Mouse (Mus musculus): ENCODE data around the gene Mrps27.

The Mrps27 gene

DNA sequence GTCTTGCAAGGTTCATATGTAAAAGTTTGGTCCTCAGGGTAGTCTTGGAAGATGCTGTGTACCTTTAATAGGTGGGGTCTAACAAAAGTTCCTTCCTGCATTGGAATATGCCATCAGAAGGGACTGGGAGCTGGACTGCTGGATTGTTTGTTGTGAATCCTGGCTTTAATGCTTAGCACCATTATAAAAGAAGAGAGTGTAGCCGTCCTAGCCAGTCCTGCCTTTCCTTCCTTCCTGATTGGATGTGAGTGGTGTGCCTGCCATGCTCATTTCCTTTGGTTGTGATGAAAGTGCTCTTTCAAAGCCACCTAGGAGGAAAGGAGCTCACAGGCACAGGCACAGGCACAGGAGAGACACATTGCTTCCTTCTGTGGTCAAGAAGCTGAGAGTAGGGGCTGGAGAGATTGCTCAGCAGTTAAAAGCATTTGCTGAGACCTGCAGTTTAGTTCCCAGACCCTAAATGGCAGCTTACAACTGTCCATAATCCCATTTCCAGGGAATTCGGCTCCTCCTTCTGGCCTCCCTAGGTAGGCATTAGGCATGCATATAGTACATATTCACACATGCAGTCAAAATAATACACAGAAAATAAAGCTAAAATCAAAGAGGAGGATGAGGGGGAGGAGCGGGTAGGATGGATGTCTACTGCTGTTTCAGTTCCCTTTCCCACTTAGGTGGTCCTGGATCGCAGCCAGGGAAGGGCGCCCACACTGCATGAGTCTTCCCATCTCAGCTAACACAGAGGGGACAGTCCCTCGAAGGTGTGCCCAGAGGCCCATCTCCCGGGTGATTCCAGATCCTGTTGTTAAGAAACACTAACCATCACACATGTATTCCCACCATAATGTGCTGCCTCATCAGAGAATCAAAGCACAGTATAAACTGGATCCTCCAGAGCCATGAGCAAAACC lies 43.6 kb downstream of the Mrps27 start:
- no peak for DNase-seq (ENCODE audit: low read depth)

DNA sequence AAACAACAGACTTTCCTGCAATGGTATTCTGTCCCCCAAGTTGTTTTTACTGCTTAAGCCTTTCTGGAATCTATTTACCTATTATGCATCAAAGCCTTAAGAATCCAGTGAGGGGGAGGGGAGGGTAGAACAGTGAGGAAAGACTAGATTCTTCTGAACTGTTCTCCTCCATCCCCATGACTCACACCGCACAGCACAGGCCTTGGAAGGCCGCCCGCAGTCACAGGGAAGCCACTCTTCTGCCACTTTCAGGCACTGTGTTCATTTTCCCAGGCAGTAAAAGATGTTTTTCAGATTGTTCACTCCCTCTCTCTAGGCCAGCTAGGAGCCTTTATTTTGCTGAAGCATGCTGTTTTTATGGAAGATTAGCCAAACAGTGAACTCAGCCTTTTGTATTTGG lies 46.8 kb downstream of the Mrps27 start:
- no peak for DNase-seq (ENCODE audit: low read depth)

DNA sequence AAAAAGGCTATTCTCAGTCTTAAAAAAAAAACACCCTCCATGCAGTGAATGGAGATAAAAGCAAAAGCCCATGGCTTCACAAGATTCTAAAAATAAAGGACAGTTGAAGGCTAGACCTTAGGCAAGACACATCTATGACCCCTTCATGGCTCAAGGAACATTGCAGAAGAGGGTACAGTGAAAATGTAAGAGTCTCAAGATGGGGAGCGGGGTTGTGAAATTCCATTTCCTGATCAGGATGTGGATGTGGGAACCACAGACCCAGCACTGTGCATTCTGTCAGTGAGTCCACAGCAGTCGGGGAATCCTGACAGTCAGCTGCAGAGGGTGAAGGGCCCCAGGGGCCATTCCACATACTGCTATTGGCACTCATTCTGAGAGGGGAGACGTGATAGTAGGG lies 48.5 kb downstream of the Mrps27 start:
- DNase-seq (ENCODE audit: low read depth), result no peak

DNA sequence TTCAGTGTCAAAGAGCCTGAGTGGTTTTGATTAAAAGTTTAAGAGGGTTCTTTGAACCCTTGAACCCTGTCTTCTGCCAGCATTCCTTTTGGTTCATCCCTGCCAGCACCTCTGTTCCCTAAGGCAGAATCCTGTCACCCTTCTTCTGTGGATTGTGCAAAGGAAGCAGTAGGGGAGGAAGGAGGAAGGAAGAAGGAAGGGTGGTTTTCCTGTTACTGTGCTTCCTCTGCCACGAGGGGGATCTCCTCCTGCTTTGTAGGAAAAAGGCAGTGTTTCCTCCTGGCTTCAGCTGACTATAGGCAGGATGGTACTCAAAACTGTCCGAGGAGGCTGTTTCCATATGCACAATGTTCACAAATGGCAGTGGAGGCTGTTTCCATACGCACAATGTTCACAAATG lies 50.1 kb downstream of the Mrps27 start:
- no peak for DNase-seq (ENCODE audit: low read depth)

DNA sequence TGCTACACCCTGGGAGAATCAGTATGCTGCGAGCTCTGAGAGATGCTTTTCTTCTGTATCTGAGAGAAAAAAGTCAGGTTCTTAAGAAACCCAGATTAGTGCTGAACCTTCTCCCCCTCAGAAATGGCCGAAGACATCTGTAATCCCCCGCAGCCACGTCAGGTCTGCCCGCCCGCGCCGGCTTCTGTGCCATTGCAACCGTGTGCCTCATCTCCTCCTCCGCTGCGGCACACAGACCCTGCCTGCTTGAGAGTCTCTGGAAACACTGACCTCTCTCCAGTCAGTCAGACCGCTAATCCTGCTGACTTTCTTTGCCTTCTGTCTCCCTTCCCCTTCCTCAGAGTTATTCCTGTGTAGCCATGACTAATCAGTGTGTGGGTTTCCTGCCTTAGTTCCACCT lies 50.9 kb downstream of the Mrps27 start:
- no peak for DNase-seq (ENCODE audit: low read depth)

DNA sequence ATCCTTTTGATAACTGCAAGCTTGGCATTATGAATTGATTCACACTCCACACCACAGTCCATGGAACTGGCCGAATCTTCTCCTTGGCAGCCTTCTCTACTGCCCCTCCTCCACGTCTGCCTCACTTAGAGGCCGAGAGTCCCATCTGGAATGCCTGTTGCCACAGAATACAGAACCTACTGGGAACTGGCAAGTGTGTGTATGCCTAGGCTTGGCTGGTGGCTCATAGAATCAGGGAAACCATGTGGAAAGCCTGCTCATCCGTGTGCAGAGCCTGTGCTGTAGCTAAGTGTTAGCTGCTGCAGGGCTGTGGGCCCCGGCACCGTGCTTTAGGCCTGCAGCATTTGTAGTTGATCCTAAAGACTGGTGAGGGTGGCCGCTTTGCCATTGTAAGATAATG lies 52.6 kb downstream of the Mrps27 start:
- no peak for DNase-seq (ENCODE audit: low read depth)

- DNase-seq (ENCODE audit: low read depth), result no peak
These were observed 53.6 kb downstream of the Mrps27 start for GRCm38 (mm10) chr13:99398149-99398701.

GRCm38 (mm10) chr13:99399373-99399772 lies 54.8 kb downstream of the Mrps27 start:
- DNase-seq (ENCODE audit: low read depth), result no peak

- no peak for DNase-seq (ENCODE audit: low read depth)
These were observed 64.6 kb downstream of the Mrps27 start for GRCm38 (mm10) chr13:99409216-99409615.

- no peak for DNase-seq (ENCODE audit: low read depth)
These were observed 66.3 kb downstream of the Mrps27 start for GRCm38 (mm10) chr13:99410611-99411515.

DNA sequence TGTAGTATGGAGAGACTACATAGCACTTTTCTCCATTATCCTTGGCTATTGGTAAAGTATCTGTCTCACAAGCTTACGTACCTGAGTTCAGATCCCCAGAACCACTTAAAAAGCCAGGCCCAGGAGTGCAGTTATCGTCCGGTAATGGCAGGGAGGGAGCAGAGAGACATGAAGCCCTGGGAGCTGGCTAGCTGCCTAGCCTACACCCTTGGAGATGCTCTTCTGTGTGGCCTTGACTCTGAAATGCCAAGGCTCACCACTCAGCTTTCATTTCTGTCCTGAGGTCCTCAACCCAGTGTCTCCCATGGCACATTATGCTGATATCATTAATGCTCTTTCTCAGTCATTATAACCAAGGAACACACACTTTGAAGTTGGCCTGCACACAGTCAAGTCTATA lies 67.2 kb downstream of the Mrps27 start:
- no peak for DNase-seq (ENCODE audit: low read depth)

DNA sequence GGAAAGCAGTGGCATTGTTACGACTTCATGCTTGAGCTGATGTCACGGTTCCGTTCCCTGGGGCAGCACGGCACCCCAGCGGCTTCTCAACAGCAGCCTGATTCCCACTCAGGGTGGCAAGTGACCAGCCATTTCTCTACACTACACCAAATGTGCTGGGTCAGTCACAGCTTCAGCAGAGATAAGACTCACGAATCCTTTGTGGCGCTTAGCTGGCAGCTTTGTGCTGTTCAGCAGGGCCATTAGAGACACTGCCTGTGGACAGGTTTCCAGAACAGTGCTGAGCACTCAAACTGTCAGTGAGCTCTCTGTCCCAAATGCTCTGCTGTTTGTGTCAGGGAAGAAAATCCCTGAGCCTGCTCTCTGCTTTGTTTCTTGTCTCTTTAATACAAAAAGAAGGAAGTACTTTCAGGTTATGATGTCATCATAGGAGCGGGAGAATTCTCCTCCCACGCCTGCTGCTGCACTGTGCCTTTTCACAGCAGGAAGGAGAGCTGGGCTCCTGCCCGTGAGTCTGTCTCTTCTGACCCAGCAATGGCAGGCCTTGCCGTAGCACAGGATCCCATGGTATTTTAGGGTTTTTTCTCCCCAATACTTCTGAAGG lies 68.0 kb downstream of the Mrps27 start:
- DNase-seq (ENCODE audit: low read depth), result peak; percentile 42

DNA sequence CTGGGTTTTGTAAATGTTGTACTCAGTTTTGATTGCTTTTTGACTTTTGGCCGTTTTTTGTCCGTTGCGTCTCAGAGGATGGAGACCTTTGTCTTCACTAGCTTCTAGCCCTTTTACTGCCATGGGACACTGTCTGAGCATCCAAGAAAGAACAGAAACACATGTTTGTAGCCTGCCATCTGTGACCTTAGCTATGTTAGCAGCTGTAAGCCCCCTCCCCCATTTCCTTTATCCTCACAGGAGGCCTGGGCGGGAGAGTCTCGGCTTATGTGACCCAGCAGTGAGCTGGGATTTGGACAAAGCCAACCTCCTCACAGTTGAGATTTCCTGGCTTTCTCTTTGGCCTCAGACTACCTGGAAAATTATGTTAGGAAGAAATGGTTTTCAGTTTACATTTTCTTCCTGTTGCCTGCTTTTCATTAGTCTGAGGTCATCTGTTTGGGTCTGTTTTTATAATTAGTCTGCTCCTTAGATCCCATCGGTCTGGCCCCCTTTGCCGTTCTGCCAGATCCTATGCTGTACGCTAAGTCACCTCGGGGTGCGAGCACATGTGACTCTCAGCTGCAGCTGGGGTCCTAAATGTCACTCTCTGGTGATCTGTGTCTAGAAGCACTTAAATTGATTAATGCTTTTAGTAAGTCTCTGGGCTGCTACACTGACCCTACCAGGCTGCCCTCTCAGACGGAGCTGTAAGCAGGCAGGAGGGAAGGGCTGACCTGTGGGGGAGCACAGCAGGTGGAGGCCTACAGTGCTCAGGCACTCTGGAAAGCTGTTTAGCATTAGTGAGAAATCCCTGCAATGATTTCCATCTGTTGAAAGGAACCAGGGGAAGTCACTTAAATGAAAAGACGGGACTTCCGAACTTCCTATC lies 69.1 kb downstream of the Mrps27 start:
- no peak for DNase-seq (ENCODE audit: low read depth)

DNA sequence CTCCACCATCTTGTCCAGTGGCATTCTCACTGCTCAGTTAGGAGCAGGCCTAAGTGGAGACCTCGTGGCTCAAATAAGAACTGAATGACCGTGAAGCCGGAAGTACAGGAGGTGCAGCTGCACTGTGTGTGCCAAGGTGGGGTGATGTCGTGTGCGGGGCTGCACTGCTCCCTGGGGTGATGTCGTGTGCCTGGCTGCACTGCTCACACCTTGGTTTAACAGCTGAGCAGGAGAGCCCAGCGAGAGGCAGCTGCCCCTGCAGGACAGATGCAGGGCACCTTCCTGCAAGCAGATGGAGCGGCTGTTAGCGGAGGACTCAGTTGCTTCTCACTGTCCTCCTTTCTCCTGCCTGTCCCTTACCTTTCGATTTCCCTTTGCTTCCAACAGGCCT lies 69.8 kb downstream of the Mrps27 start:
- no peak for DNase-seq (ENCODE audit: low read depth)

GRCm38 (mm10) chr13:99416601-99417000 lies 72.0 kb downstream of the Mrps27 start:
- no peak for DNase-seq (ENCODE audit: low read depth)

GRCm38 (mm10) chr13:99423581-99423980 lies 79.0 kb downstream of the Mrps27 start:
- no peak for DNase-seq (ENCODE audit: low read depth)

DNA sequence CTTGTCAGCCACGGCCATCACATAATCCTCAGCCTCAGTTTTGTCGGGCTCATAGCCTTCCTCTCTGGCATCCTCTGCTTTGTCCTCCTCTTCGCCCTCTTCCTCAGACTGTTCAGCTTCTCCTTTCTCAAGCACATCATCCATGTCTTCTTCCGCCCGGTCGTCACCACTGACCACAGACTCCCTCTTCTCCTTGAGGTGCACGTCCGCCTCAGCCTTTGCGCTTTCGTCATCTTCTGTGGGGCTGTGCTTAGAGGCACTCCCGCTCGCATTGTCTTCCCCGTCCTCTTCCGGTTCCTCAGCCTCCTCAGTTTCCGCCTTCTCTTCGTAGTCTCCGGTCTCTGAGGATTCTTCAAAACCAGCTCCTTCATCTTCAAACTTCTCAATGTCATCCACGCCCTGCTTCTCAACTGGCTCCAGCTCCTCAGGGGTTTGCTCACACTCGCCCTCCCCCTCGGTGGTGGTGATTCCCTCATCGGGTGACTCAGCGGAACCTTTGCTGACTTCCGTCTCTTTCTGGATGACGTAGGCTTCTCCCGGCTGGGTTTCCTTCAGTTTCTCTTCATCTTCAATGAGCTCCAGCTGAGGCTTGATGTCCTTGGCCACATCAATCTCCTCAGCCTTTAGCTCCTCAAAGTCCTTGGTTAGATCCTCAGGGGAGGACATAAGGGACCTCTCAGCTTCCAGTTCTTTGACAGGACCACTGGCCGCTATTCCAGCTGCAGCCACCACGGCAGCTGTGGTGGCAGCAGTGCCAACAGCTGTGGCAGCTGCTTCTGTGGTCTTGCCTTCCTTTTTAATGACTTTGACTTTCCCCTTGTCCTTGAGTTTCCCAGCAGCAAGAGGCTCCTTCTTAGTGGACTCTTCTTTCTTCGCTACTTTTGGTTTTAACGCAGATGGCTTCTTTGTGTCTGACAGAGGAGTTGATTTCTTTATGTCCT lies 88.8 kb downstream of the Mrps27 start:
- DNase-seq (ENCODE audit: low read depth), result no peak

- no peak for DNase-seq (ENCODE audit: low read depth)
These were observed 89.9 kb downstream of the Mrps27 start for GRCm38 (mm10) chr13:99434494-99434893.

- no peak for DNase-seq (ENCODE audit: low read depth)
These were observed 92.5 kb downstream of the Mrps27 start for GRCm38 (mm10) chr13:99437051-99437450.

GRCm38 (mm10) chr13:99439357-99439756 lies 94.8 kb downstream of the Mrps27 start:
- no peak for DNase-seq (ENCODE audit: low read depth)
